Mouse (Mus musculus): Measurements from ENCODE around the gene Mrpl3.
A peak's percentile ranks its signal among the peaks of the same experiment; 100 is the strongest.
"Not testable (repeated sequence)": the region's sequence is repeated elsewhere in the genome, so short reads cannot be mapped to it uniquely, and the experiment has no call there.

Gene Mrpl3

GRCm38 (mm10) chr9:105053147-105053557 lies at the start of gene Mrpl3:
Mrpl3 (plus strand) TSS chr9:105053239.
- peak; percentile 74 to 81 for DNase-seq

GRCm38 (mm10) chr9:105010721-105011120 lies 42.3 kb upstream of the Mrpl3 start:
- no peak for DNase-seq

GRCm38 (mm10) chr9:105018186-105018585 lies 34.9 kb upstream of the Mrpl3 start:
- DNase-seq: no peak

GRCm38 (mm10) chr9:105028311-105028710 lies 24.7 kb upstream of the Mrpl3 start:
- no peak for DNase-seq

- no peak for DNase-seq
Observed at GRCm38 (mm10) chr9:105032572-105032971, 20.5 kb upstream of the Mrpl3 start.

GRCm38 (mm10) chr9:105033641-105034040 lies 19.4 kb upstream of the Mrpl3 start:
- DNase-seq: no peak

- no peak for DNase-seq
Observed at GRCm38 (mm10) chr9:105037847-105038246, 15.2 kb upstream of the Mrpl3 start.

GRCm38 (mm10) chr9:105046014-105046413 lies 7.0 kb upstream of the Mrpl3 start:
- DNase-seq: no peak

GRCm38 (mm10) chr9:105048351-105048750 lies 4.7 kb upstream of the Mrpl3 start:
- no peak for DNase-seq

- DNase-seq: no peak
Observed at GRCm38 (mm10) chr9:105049636-105050035, 3.4 kb upstream of the Mrpl3 start.

GRCm38 (mm10) chr9:105050257-105050656 lies 2.8 kb upstream of the Mrpl3 start:
- DNase-seq: no peak

GRCm38 (mm10) chr9:105053812-105054211 lies 773 bp downstream of the Mrpl3 start:
- no peak for DNase-seq

- DNase-seq: no peak
Observed at GRCm38 (mm10) chr9:105069106-105069505, 16.1 kb downstream of the Mrpl3 start.

- DNase-seq: no peak
Observed at GRCm38 (mm10) chr9:105072991-105073748, 20.1 kb downstream of the Mrpl3 start.

- DNase-seq: no peak
Observed at GRCm38 (mm10) chr9:105074851-105075250, 21.8 kb downstream of the Mrpl3 start.

GRCm38 (mm10) chr9:105076756-105077424 lies 23.9 kb downstream of the Mrpl3 start:
- DNase-seq: no peak

GRCm38 (mm10) chr9:105078460-105078859 lies 25.4 kb downstream of the Mrpl3 start:
- DNase-seq: no peak

GRCm38 (mm10) chr9:105080246-105080645 lies 27.2 kb downstream of the Mrpl3 start:
- no peak for DNase-seq

GRCm38 (mm10) chr9:105100807-105101570 lies 48.0 kb downstream of the Mrpl3 start:
- DNase-seq: peak; percentile 58 to 75

GRCm38 (mm10) chr9:105101911-105102310 lies 48.9 kb downstream of the Mrpl3 start:
- no peak for DNase-seq

GRCm38 (mm10) chr9:105103893-105104292 lies 50.9 kb downstream of the Mrpl3 start:
- DNase-seq: no peak

GRCm38 (mm10) chr9:105125206-105125605 lies 72.2 kb downstream of the Mrpl3 start:
- not testable (repeated sequence) for DNase-seq
